Mouse (Mus musculus) liver, postnatal 0 days (tissue): ENCODE measurements around the gene Prmt9.

Experiments
- CTCF ChIP-seq: sonication (generic); IDR thresholded peaks from 2 replicates; pipeline ENCODE4 v1.5.1; 2016; ENCODE audit warnings: antibody characterized with exemption, low read depth
- EP300 ChIP-seq: IDR thresholded peaks from 2 replicates; pipeline ENCODE4 v1.6.1; 2016; ENCODE audit warnings: antibody characterized with exemption, low read depth, mild to moderate bottlenecking

GRCm38 (mm10) chr8:77524018-77524615, 25.1 kb upstream of the Prmt9 start:
- TF ChIP-seq CTCF (no peak), EP300 (no peak)
